Mouse (Mus musculus) urinary bladder, postnatal 4 days (tissue): ENCODE measurements around the gene Ar.

Experiments used
- DNase-seq, 2 experiments: peaks; one replicate each; pipeline ENCODE4 v3.0.0; 2021 to 2022; ENCODE audit warnings: low spot score in 2 of 2

Gene Ar

GRCm38 (mm10) chrX:98148531-98149342, at the start of gene Ar:
Ar (plus strand) TSS chrX:98148769.
- peak; percentile 19 to 63 for DNase-seq

- DNase-seq, result peak in 1 of 2 experiments; percentile 59
Measured at GRCm38 (mm10) chrX:98149724-98150392, 1.3 kb downstream of the Ar start.

- no peak for DNase-seq
Measured at GRCm38 (mm10) chrX:98150393-98151119, 2.0 kb downstream of the Ar start.

GRCm38 (mm10) chrX:98189759-98190158, 41.2 kb downstream of the Ar start:
- no peak for DNase-seq

GRCm38 (mm10) chrX:98205766-98206165, 57.2 kb downstream of the Ar start:
- DNase-seq, result no peak

GRCm38 (mm10) chrX:98207166-98207565, 58.6 kb downstream of the Ar start:
- no peak for DNase-seq

GRCm38 (mm10) chrX:98216103-98216502, 67.5 kb downstream of the Ar start:
- no peak for DNase-seq

- no peak for DNase-seq
Measured at GRCm38 (mm10) chrX:98239011-98239410, 90.4 kb downstream of the Ar start.

- DNase-seq, result no peak
Measured at GRCm38 (mm10) chrX:98245108-98245507, 96.5 kb downstream of the Ar start.

GRCm38 (mm10) chrX:98248363-98248762, 99.8 kb downstream of the Ar start:
- DNase-seq, result no peak

- DNase-seq, result no peak
Measured at GRCm38 (mm10) chrX:98259620-98260019, 111.1 kb downstream of the Ar start.

- no peak for DNase-seq
Measured at GRCm38 (mm10) chrX:98265755-98266154, 117.2 kb downstream of the Ar start.

- no peak for DNase-seq
Measured at GRCm38 (mm10) chrX:98271361-98271760, 122.8 kb downstream of the Ar start.

- DNase-seq, result no peak
Measured at GRCm38 (mm10) chrX:98291763-98292162, 143.2 kb downstream of the Ar start.

GRCm38 (mm10) chrX:98300685-98301084, 152.1 kb downstream of the Ar start:
- DNase-seq, result no peak

GRCm38 (mm10) chrX:98301924-98302323, 153.4 kb downstream of the Ar start:
- no peak for DNase-seq

- no peak for DNase-seq
Measured at GRCm38 (mm10) chrX:98315961-98316360, 167.4 kb downstream of the Ar start.

GRCm38 (mm10) chrX:98317483-98317882, 168.9 kb downstream of the Ar start:
- DNase-seq, result no peak

GRCm38 (mm10) chrX:98323105-98323504, 174.5 kb downstream of the Ar start:
- DNase-seq, result no peak

GRCm38 (mm10) chrX:98347481-98347880, 198.9 kb downstream of the Ar start:
- DNase-seq, result no peak

- peak in 1 of 2 experiments; percentile 31 for DNase-seq
Measured at GRCm38 (mm10) chrX:98348036-98348435, 199.5 kb downstream of the Ar start.
